Mouse (Mus musculus) adipocyte (in vitro differentiated cells): ENCODE measurements at regions not wholly inside any gene's neighbourhood (a gene's known extent, or its start where the extent isn't known, plus 50 kb on each side); places are given as distances from the start of the nearest gene placed in this dataset.

Source experiments
- DNase-seq: peaks from one replicate; pipeline ENCODE4 v3.0.0-alpha.2; 2016; ENCODE audit warnings: low spot score

DNA sequence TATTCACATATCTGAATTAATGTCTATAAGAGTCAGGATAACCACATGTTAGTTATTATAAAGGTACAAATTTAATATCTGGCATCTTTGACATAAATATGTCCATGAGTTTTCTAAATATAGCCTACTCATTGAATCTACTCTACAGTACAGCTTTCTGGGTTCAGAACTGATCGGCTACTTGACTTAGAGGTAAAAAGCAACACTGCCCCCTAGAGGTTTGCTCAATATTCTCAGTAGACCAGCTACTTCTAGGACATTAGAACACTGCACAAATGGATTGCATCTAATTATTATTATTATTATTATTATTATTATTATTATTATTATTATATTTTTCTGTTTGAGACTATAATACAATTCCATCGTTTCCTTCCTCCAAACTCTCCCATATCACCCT, 418.8 kb upstream of the Tpm3-rs7 start:
- peak; percentile 29 for DNase-seq

DNA sequence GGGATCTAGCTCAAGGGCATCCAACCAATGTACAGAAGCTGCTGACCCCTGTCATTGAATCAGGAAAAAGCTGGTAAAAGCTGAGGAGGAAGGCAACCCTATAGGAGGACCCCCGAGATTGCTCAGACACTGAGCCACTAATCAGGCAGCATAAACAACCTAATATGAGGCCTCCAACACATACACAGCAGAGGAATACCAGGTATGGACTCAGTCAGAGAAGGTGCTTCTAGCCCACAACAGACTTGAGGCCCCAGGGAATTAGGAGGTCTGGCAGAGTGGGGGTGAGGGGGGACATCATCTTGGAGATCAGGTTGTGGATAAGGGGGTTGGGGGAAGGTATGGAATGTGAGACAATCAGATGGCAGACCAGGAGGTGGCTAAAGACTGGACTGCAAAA, 413.2 kb upstream of the Tpm3-rs7 start:
- no peak for DNase-seq

DNA sequence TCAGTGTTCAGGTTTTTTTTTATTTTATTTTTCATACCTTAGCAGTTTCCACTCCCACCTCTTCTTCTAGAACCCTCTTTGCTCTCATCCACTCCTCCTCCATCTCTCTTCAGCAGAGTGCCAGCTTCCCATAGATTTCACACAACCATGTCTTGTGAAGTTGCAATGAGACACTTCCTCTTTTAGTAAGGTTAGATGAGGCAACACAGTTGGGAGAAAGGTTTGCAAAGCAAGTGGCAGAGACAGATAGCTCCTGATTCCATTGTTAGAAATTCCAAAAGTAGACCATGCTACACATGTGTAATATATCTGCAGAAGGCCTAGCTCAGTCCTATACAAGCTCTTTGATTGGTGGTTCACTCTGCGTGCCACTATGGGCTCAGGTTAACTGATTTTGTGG, 397.3 kb upstream of the Tpm3-rs7 start:
- no peak for DNase-seq
